Mouse (Mus musculus): ENCODE results near the gene Itgam. TPM values are rescaled to one million over a fixed set of nuclear protein-coding genes. Genes with fewer than 3 reads are reported as not detected.

The Itgam gene
- polyA plus RNA-seq, 1 experiment, result 60.8 TPM

DNA sequence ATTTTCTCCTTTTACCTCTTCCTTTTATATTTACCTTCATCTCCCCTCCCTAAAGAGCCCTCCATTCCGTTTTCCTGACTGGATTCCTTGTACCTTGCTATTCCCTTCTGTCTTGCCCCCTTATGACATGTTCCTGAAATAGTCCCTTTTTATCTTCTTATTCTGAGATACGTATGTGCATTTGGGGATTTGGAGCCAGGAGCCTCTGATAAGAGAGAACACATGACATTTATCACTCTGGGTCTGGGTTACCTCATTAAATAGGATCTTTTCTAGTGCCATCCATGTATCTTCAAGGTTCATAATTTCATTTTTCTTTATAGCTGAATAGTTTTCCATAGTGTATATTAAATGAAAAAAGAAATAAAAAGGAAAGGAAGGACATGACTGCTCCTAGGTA, 16.8 kb upstream of the Itgam start:
- 68% methylated on average over 2 of the region's 2 CpGs for WGBS
- Histone ChIP-seq H3K4me1 (ENCODE audit: control insufficient read depth, insufficient read depth, low read length) (peaks cover 10% of the 10 kb centered on the region), H3K4me3 (replicated peaks; ENCODE audit: control insufficient read depth, low read depth, low read length) (no peak overlapping the region), H3K27ac (ENCODE audit: control insufficient read depth, insufficient read depth, low read depth, low read length, poor library complexity) (no peak overlapping the region)
- TF ChIP-seq CTCF (IDR thresholded peaks at IDR 0.05; ENCODE audit: control insufficient read depth, insufficient read depth, low read length) (no peak), POLR2A (IDR thresholded peaks at IDR 0.05; ENCODE audit: borderline replicate concordance, control insufficient read depth, low read depth, low read length) (no peak)

DNA sequence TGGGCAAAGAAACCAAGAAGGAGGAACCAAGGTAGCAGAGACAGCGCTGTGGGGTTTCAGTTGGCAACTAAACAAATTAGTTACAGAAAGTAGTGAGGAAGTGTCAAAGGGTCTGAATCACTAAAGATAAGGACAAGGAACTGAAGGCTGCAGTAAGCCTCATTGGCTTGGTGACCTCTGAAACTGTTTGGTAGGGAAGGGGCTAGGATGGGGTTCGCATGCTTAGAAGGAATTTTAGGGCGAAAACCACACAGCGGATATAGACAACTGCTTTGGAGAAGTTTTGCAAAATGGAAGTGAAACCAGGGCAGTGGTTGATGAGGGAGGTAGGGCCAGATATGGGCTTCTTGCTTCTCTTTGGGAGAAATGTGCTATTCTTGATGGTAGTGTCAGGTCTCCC, 13.6 kb upstream of the Itgam start:
- H3K4me1 ChIP-seq (ENCODE audit: control insufficient read depth, insufficient read depth, low read length), result peaks cover 16% of the 10 kb centered on the region
- TF ChIP-seq POLR2A (IDR thresholded peaks at IDR 0.05; ENCODE audit: borderline replicate concordance, control insufficient read depth, low read depth, low read length) (no peak), CTCF (IDR thresholded peaks at IDR 0.05; ENCODE audit: control insufficient read depth, insufficient read depth, low read length) (no peak)
- no peak overlapping the region for H3K4me3 ChIP-seq (replicated peaks; ENCODE audit: control insufficient read depth, low read depth, low read length)
- H3K27ac ChIP-seq (ENCODE audit: control insufficient read depth, insufficient read depth, low read depth, low read length, poor library complexity), result peak overlapping the region; percentile 78; the same call in 1 of the 2 replicates
- WGBS, result 4% methylated on average over 4 of the region's 4 CpGs

DNA sequence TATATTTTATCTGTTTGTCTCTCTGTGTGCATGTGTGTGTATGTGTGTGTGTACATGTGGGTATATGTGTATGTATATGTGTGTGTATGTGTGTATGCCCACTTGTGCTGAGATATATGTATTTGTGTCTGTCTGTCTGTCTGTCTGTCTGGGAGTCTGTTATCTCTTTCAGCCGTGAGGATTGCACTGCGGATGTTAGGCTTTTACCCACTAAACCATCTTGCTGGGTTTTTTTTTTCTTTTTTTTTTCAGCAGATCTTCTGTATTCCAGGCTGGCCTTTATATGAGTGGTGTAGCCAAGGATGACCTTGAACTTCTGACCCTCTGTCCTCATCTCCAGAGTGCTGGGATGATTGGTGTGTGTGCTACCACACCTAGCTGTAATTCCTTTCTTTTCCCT, 13.2 kb upstream of the Itgam start:
- no peak overlapping the region for H3K4me3 ChIP-seq (replicated peaks; ENCODE audit: control insufficient read depth, low read depth, low read length)
- WGBS, result 0% methylated on average over 2 of the region's 2 CpGs
- peak overlapping the region; percentile 23; the same call in 1 of the 2 replicates for H3K27ac ChIP-seq (ENCODE audit: control insufficient read depth, insufficient read depth, low read depth, low read length, poor library complexity)
- peaks cover 16% of the 10 kb centered on the region for H3K4me1 ChIP-seq (ENCODE audit: control insufficient read depth, insufficient read depth, low read length)
- TF ChIP-seq CTCF (IDR thresholded peaks at IDR 0.05; ENCODE audit: control insufficient read depth, insufficient read depth, low read length), result no peak
- no peak for TF ChIP-seq POLR2A (IDR thresholded peaks at IDR 0.05; ENCODE audit: borderline replicate concordance, control insufficient read depth, low read depth, low read length)

- Histone ChIP-seq H3K4me1 (ENCODE audit: control insufficient read depth, insufficient read depth, low read length) (peaks cover 16% of the 10 kb centered on the region), H3K27ac (ENCODE audit: control insufficient read depth, insufficient read depth, low read depth, low read length, poor library complexity) (peak overlapping the region; percentile 67), H3K4me3 (replicated peaks; ENCODE audit: control insufficient read depth, low read depth, low read length) (no peak overlapping the region)
- 11% methylated on average over 4 of the region's 4 CpGs for WGBS
- TF ChIP-seq POLR2A (IDR thresholded peaks at IDR 0.05; ENCODE audit: borderline replicate concordance, control insufficient read depth, low read depth, low read length), result no peak
- TF ChIP-seq CTCF (IDR thresholded peaks at IDR 0.05; ENCODE audit: control insufficient read depth, insufficient read depth, low read length), result no peak
Observed at GRCm38 (mm10) chr7:128050739-128051138, 11.7 kb upstream of the Itgam start.

DNA sequence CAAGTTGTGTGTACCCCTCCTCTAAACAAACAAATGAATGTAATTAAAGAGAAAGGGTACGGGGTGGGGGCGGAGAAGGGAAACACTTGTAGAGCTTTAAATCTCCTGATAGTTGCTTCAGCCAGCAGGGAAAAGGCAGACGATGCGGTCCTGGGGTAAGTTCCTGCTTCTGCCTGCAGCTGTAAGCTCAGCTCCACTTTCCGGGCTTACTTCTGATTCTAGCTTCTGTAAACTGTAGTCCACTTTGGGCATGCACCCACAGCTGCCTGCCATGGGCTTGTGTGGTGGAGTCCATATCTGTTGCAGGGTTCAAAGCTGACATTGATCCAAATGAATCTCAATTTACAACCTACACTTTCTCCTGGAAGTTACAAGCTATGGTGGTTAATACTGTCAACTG, 9.4 kb upstream of the Itgam start:
- TF ChIP-seq CTCF (IDR thresholded peaks at IDR 0.05; ENCODE audit: control insufficient read depth, insufficient read depth, low read length) (no peak), POLR2A (IDR thresholded peaks at IDR 0.05; ENCODE audit: borderline replicate concordance, control insufficient read depth, low read depth, low read length) (no peak)
- 20% methylated on average over 5 of the region's 5 CpGs for whole genome bisulfite sequencing
- no peak overlapping the region for H3K4me3 ChIP-seq (replicated peaks; ENCODE audit: control insufficient read depth, low read depth, low read length)
- no peak overlapping the region for H3K27ac ChIP-seq (ENCODE audit: control insufficient read depth, insufficient read depth, low read depth, low read length, poor library complexity)
- peaks cover 21% of the 10 kb centered on the region for H3K4me1 ChIP-seq (ENCODE audit: control insufficient read depth, insufficient read depth, low read length)

GRCm38 (mm10) chr7:128056917-128057444, 5.5 kb upstream of the Itgam start:
- Histone ChIP-seq H3K4me1 (ENCODE audit: control insufficient read depth, insufficient read depth, low read length) (peaks cover 10% of the 10 kb centered on the region), H3K4me3 (replicated peaks; ENCODE audit: control insufficient read depth, low read depth, low read length) (no peak overlapping the region), H3K27ac (ENCODE audit: control insufficient read depth, insufficient read depth, low read depth, low read length, poor library complexity) (no peak overlapping the region)
- WGBS, result 52% methylated on average over 3 of the region's 3 CpGs
- TF ChIP-seq POLR2A (IDR thresholded peaks at IDR 0.05; ENCODE audit: borderline replicate concordance, control insufficient read depth, low read depth, low read length), result no peak
- TF ChIP-seq CTCF (IDR thresholded peaks at IDR 0.05; ENCODE audit: control insufficient read depth, insufficient read depth, low read length), result no peak

GRCm38 (mm10) chr7:128057860-128058259, 4.6 kb upstream of the Itgam start:
- TF ChIP-seq CTCF (IDR thresholded peaks at IDR 0.05; ENCODE audit: control insufficient read depth, insufficient read depth, low read length) (no peak), POLR2A (IDR thresholded peaks at IDR 0.05; ENCODE audit: borderline replicate concordance, control insufficient read depth, low read depth, low read length) (no peak)
- H3K4me1 ChIP-seq (ENCODE audit: control insufficient read depth, insufficient read depth, low read length), result peaks cover 10% of the 10 kb centered on the region
- 78% methylated on average over 8 of the region's 8 CpGs for WGBS
- H3K27ac ChIP-seq (ENCODE audit: control insufficient read depth, insufficient read depth, low read depth, low read length, poor library complexity), result peak overlapping the region; percentile 87; the same call in 1 of the 2 replicates
- H3K4me3 ChIP-seq (replicated peaks; ENCODE audit: control insufficient read depth, low read depth, low read length), result no peak overlapping the region

- TF ChIP-seq CTCF (IDR thresholded peaks at IDR 0.05; ENCODE audit: control insufficient read depth, insufficient read depth, low read length), result no peak
- peak; percentile 49; the same call in 1 of the 2 replicates for TF ChIP-seq POLR2A (IDR thresholded peaks at IDR 0.05; ENCODE audit: borderline replicate concordance, control insufficient read depth, low read depth, low read length)
- peak overlapping the region; percentile 87 for H3K27ac ChIP-seq (ENCODE audit: control insufficient read depth, insufficient read depth, low read depth, low read length, poor library complexity)
- 4% methylated on average over 7 of the region's 7 CpGs for WGBS
- H3K4me3 ChIP-seq (replicated peaks; ENCODE audit: control insufficient read depth, low read depth, low read length), result no peak overlapping the region
- peaks cover 8% of the 10 kb centered on the region for H3K4me1 ChIP-seq (ENCODE audit: control insufficient read depth, insufficient read depth, low read length)
Observed at GRCm38 (mm10) chr7:128058576-128058975, 3.9 kb upstream of the Itgam start.

DNA sequence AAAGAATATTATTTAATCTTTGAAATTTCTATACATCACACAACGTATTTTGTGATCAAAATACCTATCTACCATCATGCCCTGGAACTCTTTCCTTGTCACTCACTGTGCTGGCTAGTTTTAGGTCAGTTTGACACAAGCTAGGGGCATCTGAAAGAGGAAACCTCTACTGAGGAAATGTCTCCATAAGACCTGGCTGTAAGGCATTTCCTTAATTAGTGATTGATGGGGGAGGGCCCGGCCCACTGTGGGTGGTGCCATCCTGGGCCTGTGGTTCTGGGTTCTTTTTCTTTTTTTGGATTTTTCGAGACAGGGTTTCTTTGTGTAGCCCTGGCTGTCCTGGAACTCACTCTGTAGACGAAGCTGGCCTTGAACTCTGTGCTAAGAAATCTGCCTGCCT, 3.3 kb upstream of the Itgam start:
- no peak for TF ChIP-seq POLR2A (IDR thresholded peaks at IDR 0.05; ENCODE audit: borderline replicate concordance, control insufficient read depth, low read depth, low read length)
- TF ChIP-seq CTCF (IDR thresholded peaks at IDR 0.05; ENCODE audit: control insufficient read depth, insufficient read depth, low read length), result no peak
- WGBS, result 14% methylated on average over 4 of the region's 4 CpGs
- peak overlapping the region; percentile 70 for H3K27ac ChIP-seq (ENCODE audit: control insufficient read depth, insufficient read depth, low read depth, low read length, poor library complexity)
- peaks cover 8% of the 10 kb centered on the region for H3K4me1 ChIP-seq (ENCODE audit: control insufficient read depth, insufficient read depth, low read length)
- no peak overlapping the region for H3K4me3 ChIP-seq (replicated peaks; ENCODE audit: control insufficient read depth, low read depth, low read length)
